Mouse (Mus musculus) layer of hippocampus, postnatal 36 days (tissue): ENCODE measurements around the gene Prps2. TPM values are rescaled to one million over a fixed set of nuclear protein-coding genes. Genes with fewer than 3 reads are reported as not detected.
"Not testable (repeated sequence)": the region's sequence is repeated elsewhere in the genome, so short reads cannot be mapped to it uniquely, and the experiment has no call there.

ENCODE experiments used
- DNase-seq, 2 experiments: peaks; one replicate each; pipeline ENCODE4 v3.0.0; 2022
- total RNA-seq, 2 experiments: library from RNA; stranded (reverse); gene quantifications; 2 replicates each; pipeline ENCODE4 v1.2.3; 2021

Prps2 gene
- total RNA-seq, 2 experiments from 2014 or later: 20.7 to 23.7 TPM

DNA sequence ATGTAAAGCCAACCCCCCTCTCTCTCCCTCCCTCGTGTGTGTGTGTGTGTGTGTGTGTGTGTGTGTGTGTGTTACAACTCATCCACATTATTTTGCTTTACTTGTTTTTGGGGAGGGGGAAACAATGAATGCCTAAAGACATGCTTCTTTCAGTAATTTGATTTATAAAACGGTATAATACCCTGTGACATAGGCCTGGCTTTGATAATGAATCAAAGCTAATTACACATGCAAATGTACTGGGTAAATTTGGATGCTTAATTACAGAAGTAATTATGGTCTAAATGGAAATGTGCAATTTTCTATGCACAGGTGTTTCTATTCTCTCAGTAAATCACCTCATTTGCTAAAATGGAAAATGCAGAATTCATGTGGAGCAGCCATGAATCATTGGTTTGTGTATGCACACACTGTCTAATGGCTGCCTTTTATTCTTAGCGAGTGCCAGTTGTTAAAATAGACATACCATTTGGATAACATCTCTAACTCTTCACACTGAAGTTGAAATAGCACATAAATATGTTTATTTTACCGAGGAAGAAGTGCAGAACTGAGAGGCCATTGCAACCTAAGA is 61.2 kb downstream of the Prps2 start:
- DNase-seq: no peak

DNA sequence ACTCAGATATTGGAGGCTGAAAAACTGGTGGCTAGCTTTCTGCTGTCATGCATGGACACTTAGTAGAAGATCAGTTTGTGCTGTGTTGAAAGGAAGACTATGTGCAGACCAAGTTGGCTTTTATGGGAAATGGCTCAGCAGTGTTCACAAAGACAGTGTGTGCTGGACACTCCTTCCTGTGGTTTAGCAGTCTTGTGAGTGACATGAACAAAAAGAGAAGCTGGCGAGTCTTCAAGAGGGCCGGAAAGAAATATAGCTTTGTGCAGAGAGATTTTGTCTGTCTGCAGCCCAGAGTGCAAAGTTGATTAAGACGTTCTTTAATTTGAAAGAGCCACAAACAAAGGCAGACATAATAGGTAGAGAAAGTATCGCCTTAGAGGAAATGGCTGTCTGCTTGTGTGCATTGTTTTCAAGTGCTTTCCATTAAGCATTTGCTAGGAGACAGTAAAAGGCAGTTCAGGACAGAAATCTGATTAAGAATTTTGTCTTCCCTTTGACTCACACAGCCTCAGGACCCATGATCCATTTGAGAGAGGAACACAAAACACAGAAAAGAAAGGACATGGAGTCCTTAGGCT is 63.6 kb downstream of the Prps2 start:
- DNase-seq: no peak

DNA sequence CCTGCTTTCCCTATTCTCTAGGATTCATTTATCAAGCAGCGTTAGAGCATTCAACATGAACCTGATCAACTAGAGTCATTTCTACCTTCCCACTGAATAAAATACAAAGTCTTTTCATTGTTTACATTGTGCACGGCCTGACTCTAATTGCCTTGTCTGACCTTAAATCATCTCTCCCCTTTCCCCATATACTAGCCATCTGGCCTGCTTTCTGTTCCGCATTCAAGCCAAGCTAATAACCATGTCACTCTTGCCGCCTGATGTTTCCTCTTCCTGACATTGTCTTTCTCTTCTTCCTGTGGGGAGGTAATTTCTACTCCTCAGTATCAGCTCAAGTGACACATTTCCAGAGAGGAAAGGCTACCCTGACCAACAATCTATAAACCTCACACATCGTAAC is 66.8 kb downstream of the Prps2 start:
- no peak for DNase-seq

DNA sequence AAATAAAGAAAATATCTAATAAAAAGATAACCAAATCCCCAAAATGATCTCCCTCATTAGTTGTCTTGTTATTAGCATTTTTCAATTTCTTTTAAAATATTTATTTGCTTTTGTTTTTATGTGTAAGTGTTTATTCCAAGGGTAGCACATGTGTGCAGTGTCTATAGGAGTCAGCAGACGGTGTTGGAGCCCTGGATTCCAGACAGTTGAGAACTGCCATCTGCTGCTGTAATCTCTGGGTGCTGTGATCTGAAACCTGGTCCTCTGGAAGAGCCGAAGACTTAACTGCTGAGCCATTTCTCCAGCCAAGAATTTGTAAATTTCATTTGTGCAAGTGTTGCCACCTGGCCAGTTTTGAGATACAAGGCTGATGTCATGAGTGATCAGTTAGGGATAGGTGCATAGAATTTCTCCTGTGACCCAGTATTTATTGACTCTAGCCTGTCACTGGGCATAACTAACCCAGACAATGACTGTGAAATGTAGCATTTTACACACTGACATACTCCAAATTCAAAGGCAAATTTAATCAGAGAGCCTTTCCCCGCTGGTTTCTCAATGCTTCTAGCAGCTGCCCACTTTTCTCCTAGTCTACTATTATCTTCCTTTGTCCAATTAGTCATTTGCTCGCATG is 67.3 kb downstream of the Prps2 start:
- DNase-seq: no peak

DNA sequence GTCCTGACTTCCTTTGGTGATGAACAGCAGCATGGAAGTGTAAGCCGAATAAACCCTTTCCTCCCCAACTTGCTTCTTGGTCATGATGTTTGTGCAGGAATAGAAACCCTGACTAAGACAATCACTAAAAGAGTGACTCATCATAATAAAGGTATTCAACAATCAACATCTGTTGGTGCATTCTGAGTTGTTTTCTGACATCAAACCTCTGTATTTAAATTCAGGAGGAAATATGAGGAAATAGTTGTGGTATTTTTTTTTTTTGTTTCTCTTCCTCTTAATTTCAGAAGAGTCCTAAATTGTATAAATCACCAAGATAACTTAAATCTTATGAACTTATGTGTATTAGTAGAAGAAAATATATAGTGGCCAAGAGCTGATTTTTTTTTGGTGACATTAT is 80.5 kb downstream of the Prps2 start:
- DNase-seq: not testable (repeated sequence)

Other genes starting within 250 kb of the Prps2 start
- 1,000 to 10,000 TPM; 1,717 to 1,792 TPM for gene Tmsb4x, start 173.4 kb downstream of the Prps2 start, total RNA-seq
- gene Tlr8, start 118.4 kb downstream of the Prps2 start, total RNA-seq: not detected
- 1 to 10 TPM; 3.1 to 4.4 TPM for gene Tlr7, start 52.2 kb downstream of the Prps2 start, total RNA-seq